Mouse (Mus musculus) lung, postnatal 0 days (tissue): ENCODE measurements at regions not wholly inside any gene's neighbourhood (a gene's known extent, or its start where the extent isn't known, plus 50 kb on each side); places are given as distances from the start of the nearest gene placed in this dataset.

ENCODE experiments used
- ATAC-seq: fragments of 200-750 bp; cut with Nextera tagmentation; 2 replicates; pipeline ENCODE4 v1.8.0; 2017; ENCODE audit warnings: moderate library complexity
- DNase-seq: peaks from one replicate; pipeline ENCODE4 v3.0.0-alpha.2; 2016; ENCODE audit warnings: low spot score
- H3K27ac ChIP-seq: fragments of 300-500 bp; sonication (generic); 2 replicates; pipeline ENCODE4 v1.5.1; 2014; ENCODE audit warnings: antibody characterized with exemption, mild to moderate bottlenecking, low read length, mixed read lengths
- H3K27me3 ChIP-seq: fragments of 300-500 bp; sonication (generic); replicated peaks from 2 replicates; pipeline ENCODE4 v1.6.1; 2014; ENCODE audit warnings: low read length, mixed read lengths; ENCODE audit not compliant: insufficient read depth
- H3K36me3 ChIP-seq: fragments of 300-500 bp; sonication (generic); 2 replicates; pipeline ENCODE4 v1.6.1; 2014; ENCODE audit warnings: low read length, mixed read lengths; ENCODE audit not compliant: insufficient read depth
- H3K4me1 ChIP-seq: fragments of 300-500 bp; sonication (generic); 2 replicates; pipeline ENCODE4 v1.6.1; 2014; ENCODE audit warnings: antibody characterized with exemption, low read depth, low read length, mixed read lengths; ENCODE audit not compliant: insufficient read depth
- H3K4me2 ChIP-seq: fragments of 300-500 bp; sonication (generic); replicated peaks from 2 replicates; pipeline ENCODE4 v1.6.1; 2014; ENCODE audit warnings: low read depth, mild to moderate bottlenecking, low read length, moderate library complexity, mixed read lengths
- H3K4me3 ChIP-seq: fragments of 300-500 bp; sonication (generic); 2 replicates; pipeline ENCODE4 v1.5.1; 2014; ENCODE audit warnings: low read depth, low read length
- H3K9ac ChIP-seq: fragments of 300-500 bp; sonication (generic); replicated peaks from 2 replicates; pipeline ENCODE4 v1.6.1; 2014; ENCODE audit warnings: low read depth, mild to moderate bottlenecking
- H3K9me3 ChIP-seq: fragments of 300-500 bp; sonication (generic); 2 replicates; pipeline ENCODE4 v1.6.1; 2016; ENCODE audit warnings: low read length, mixed read lengths
- CTCF ChIP-seq: IDR thresholded peaks from 2 replicates; pipeline ENCODE4 v1.5.1; 2016; ENCODE audit warnings: antibody characterized with exemption, mild to moderate bottlenecking
- EP300 ChIP-seq: IDR thresholded peaks from 2 replicates; pipeline ENCODE4 v1.6.1; 2016; ENCODE audit warnings: antibody characterized with exemption, mild to moderate bottlenecking, control low read depth
- WGBS: fragments of 180-500 bp; shearing (Covaris S2); extraction: QIAGEN DNeasy Blood & Tissue Kit; methylation state at CpG from one replicate; pipeline ENCODE4 v1.1.7; 2014; 5-methylcytosine and 5-hydroxymethylcytosine counted together

- 16% methylated on average over 1 of the region's 1 CpGs for WGBS
- Histone ChIP-seq H3K27ac (no peak overlapping the region), H3K36me3 (no peaks in the 10 kb centered on the region), H3K4me1 (no peaks in the 10 kb centered on the region), H3K4me3 (no peak overlapping the region), H3K9ac (no peak overlapping the region), H3K27me3 (no peaks in the 10 kb centered on the region), H3K9me3 (no peaks in the 10 kb centered on the region), H3K4me2 (no peak overlapping the region)
- DNase-seq (no peak), ATAC-seq (no peak)
- no peak for TF ChIP-seq EP300
Observed at GRCm38 (mm10) chr10:51056950-51057349, 162.4 kb downstream of the Sim1 start.

GRCm38 (mm10) chr10:51058333-51058732 is 163.8 kb downstream of the Sim1 start:
- no peak for DNase-seq
- 76% methylated on average over 5 of the region's 5 CpGs for WGBS
- no peak for ATAC-seq
- Histone ChIP-seq H3K4me3 (no peak overlapping the region), H3K9me3 (no peaks in the 10 kb centered on the region), H3K4me2 (no peak overlapping the region), H3K27me3 (no peaks in the 10 kb centered on the region), H3K36me3 (no peaks in the 10 kb centered on the region), H3K27ac (no peak overlapping the region), H3K9ac (no peak overlapping the region), H3K4me1 (no peaks in the 10 kb centered on the region)
- TF ChIP-seq CTCF (no peak), EP300 (no peak)

- Histone ChIP-seq H3K27me3 (no peaks in the 10 kb centered on the region), H3K4me2 (no peak overlapping the region)
- WGBS, result 83% methylated on average over 1 of the region's 1 CpGs
Observed at GRCm38 (mm10) chr10:51101590-51101989, 207.0 kb downstream of the Sim1 start.

GRCm38 (mm10) chr10:51151833-51152232 is 257.3 kb downstream of the Sim1 start:
- Histone ChIP-seq H3K36me3 (no peaks in the 10 kb centered on the region), H3K4me2 (no peak overlapping the region), H3K27ac (no peak overlapping the region), H3K4me3 (no peak overlapping the region), H3K27me3 (no peaks in the 10 kb centered on the region), H3K4me1 (no peaks in the 10 kb centered on the region), H3K9ac (no peak overlapping the region), H3K9me3 (no peaks in the 10 kb centered on the region)
- DNase-seq (no peak), ATAC-seq (no peak)
- no peak for TF ChIP-seq EP300
- TF ChIP-seq CTCF, result no peak

More at GRCm38 (mm10) chr10:51101590-51101989, 207.0 kb downstream of the Sim1 start:
- Histone ChIP-seq H3K4me3 (no peak overlapping the region), H3K27ac (no peak overlapping the region), H3K9me3 (no peaks in the 10 kb centered on the region), H3K36me3 (no peaks in the 10 kb centered on the region), H3K4me1 (no peaks in the 10 kb centered on the region), H3K9ac (no peak overlapping the region)
- TF ChIP-seq EP300 (no peak), CTCF (no peak)
- ATAC-seq (no peak), DNase-seq (no peak)

- Histone ChIP-seq H3K36me3 (no peaks in the 10 kb centered on the region), H3K27me3 (no peaks in the 10 kb centered on the region), H3K9ac (no peak overlapping the region), H3K27ac (no peak overlapping the region), H3K9me3 (no peaks in the 10 kb centered on the region), H3K4me1 (no peaks in the 10 kb centered on the region), H3K4me2 (no peak overlapping the region), H3K4me3 (no peak overlapping the region)
- 48% methylated on average over 13 of the region's 13 CpGs for WGBS
- ATAC-seq, result no peak
- TF ChIP-seq CTCF (no peak), EP300 (no peak)
- no peak for DNase-seq
Observed at GRCm38 (mm10) chr10:51153484-51153985, 259.0 kb downstream of the Sim1 start.

GRCm38 (mm10) chr10:51154016-51154415 is 259.5 kb downstream of the Sim1 start:
- Histone ChIP-seq H3K4me3 (no peak overlapping the region), H3K9me3 (no peaks in the 10 kb centered on the region), H3K9ac (no peak overlapping the region), H3K27ac (no peak overlapping the region), H3K4me1 (no peaks in the 10 kb centered on the region), H3K4me2 (no peak overlapping the region), H3K36me3 (no peaks in the 10 kb centered on the region), H3K27me3 (no peaks in the 10 kb centered on the region)
- TF ChIP-seq CTCF (no peak), EP300 (no peak)
- WGBS, result 61% methylated on average over 2 of the region's 2 CpGs
- ATAC-seq, result no peak
- no peak for DNase-seq

- TF ChIP-seq EP300 (no peak), CTCF (no peak)
- Histone ChIP-seq H3K4me1 (no peaks in the 10 kb centered on the region), H3K27ac (no peak overlapping the region), H3K4me3 (no peak overlapping the region), H3K9ac (no peak overlapping the region), H3K36me3 (no peaks in the 10 kb centered on the region), H3K9me3 (no peaks in the 10 kb centered on the region), H3K4me2 (no peak overlapping the region), H3K27me3 (no peaks in the 10 kb centered on the region)
- DNase-seq (no peak), ATAC-seq (no peak)
- WGBS, result 83% methylated on average over 2 of the region's 2 CpGs
Observed at GRCm38 (mm10) chr10:51154743-51155142, 260.2 kb downstream of the Sim1 start.
